Mouse (Mus musculus) neural tube, embryonic 14.5 days (tissue): ENCODE data around the gene Rad51c. TPM values are rescaled to one million over a fixed set of nuclear protein-coding genes. Genes with fewer than 3 reads are reported as not detected.
"Not testable (repeated sequence)": the region's sequence is repeated elsewhere in the genome, so short reads cannot be mapped to it uniquely, and the experiment has no call there.

Source experiments
- ATAC-seq: fragments of 200-750 bp; cut with Nextera tagmentation; 2 replicates; pipeline ENCODE4 v1.8.0; 2017; ENCODE audit warnings: low read depth, mild to moderate bottlenecking, moderate TSS enrichment, moderate library complexity
- H3K27ac ChIP-seq: fragments of 300-500 bp; sonication (generic); 2 replicates; pipeline ENCODE4 v1.5.1; 2014; ENCODE audit warnings: low read depth, mild to moderate bottlenecking, control low read depth, low read length, moderate library complexity, mixed read lengths
- H3K27me3 ChIP-seq: fragments of 300-500 bp; sonication (generic); 2 replicates; pipeline ENCODE4 v1.6.1; 2014; ENCODE audit warnings: low read length; ENCODE audit not compliant: control insufficient read depth, insufficient read depth
- H3K36me3 ChIP-seq: fragments of 300-500 bp; sonication (generic); 2 replicates; pipeline ENCODE4 v1.6.1; 2014; ENCODE audit warnings: low read length, mixed read lengths; ENCODE audit not compliant: control insufficient read depth, insufficient read depth
- H3K4me1 ChIP-seq: fragments of 300-500 bp; sonication (generic); 2 replicates; pipeline ENCODE4 v1.6.1; 2014; ENCODE audit warnings: low read length; ENCODE audit not compliant: control insufficient read depth, insufficient read depth
- H3K4me2 ChIP-seq: fragments of 300-500 bp; sonication (generic); 2 replicates; pipeline ENCODE4 v1.6.1; 2014; ENCODE audit warnings: mild to moderate bottlenecking, low read depth, low read length, control low read depth
- H3K4me3 ChIP-seq: fragments of 300-500 bp; sonication (generic); 2 replicates; pipeline ENCODE4 v1.5.1; 2014; ENCODE audit warnings: low read depth, low read length, control low read depth, mixed read lengths
- H3K9ac ChIP-seq: fragments of 300-500 bp; sonication (generic); replicated peaks from 2 replicates; pipeline ENCODE4 v1.6.1; 2014; ENCODE audit warnings: low read depth, mild to moderate bottlenecking, control low read depth, low read length, mixed read lengths
- H3K9me3 ChIP-seq: fragments of 300-500 bp; sonication (generic); 2 replicates; pipeline ENCODE4 v1.6.1; 2016; ENCODE audit warnings: low read length; ENCODE audit not compliant: control insufficient read depth
- WGBS: fragments of 180-500 bp; shearing (Covaris S2); extraction: QIAGEN DNeasy Blood & Tissue Kit; methylation state at CpG from one replicate; pipeline ENCODE4 v1.1.7; 2014; 5-methylcytosine and 5-hydroxymethylcytosine counted together
- polyA plus RNA-seq: library from polyadenylated mRNA; unstranded; fragments of >200 nt; fragmentation: Nextera tagmentation; extraction: Ambion mirVana; gene quantifications from 2 replicates; pipeline ENCODE4 v1.2.1, GENCODE M21; 2014

The Rad51c gene
- polyA plus RNA-seq, 1 experiment from 2014 or later = 4.9 TPM

DNA sequence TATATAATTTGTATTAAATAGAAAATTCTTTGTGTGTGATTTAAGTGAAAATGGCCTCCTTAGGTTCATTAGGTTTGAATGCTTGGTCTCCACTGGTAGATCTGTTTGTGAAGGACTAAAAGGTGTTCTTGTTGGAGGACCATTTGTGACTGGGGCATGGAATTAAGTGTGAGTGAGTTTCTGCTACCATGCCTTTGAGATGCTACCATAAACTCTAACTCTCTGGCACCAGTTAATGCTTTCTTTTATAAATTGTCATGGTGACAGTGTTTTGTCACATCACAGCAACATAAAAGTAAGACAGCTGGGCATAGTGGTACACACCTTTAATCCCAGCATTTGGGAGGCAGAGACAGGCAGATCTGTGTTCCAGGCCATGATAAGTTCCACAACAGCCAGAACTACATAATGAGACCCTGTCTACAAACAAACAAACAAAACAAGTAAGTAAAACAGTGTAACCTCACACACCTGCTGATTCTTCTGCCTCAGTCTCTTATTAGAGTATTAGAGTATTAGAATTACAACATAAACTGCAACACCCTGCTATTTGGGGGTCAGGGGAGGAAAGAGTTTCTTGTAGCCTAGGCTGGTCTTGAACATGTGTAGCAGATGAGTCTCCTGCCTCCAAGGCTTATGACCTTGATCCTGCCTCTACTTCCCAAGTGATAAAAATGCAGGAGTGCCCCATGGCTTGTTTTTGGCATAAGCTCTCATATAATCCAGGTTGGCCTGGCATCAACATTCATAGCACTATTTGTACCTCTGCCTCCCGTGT, 22.7 kb upstream of the Rad51c start:
- ATAC-seq = no peak
- no peak overlapping the region for H3K4me2 ChIP-seq
- 49% methylated on average over 1 of the region's 1 CpGs for WGBS
- H3K27me3 ChIP-seq = no peaks in the 10 kb centered on the region
- no peak overlapping the region for H3K4me3 ChIP-seq
- no peaks in the 10 kb centered on the region for H3K36me3 ChIP-seq
- H3K9me3 ChIP-seq = no peaks in the 10 kb centered on the region
- no peaks in the 10 kb centered on the region for H3K4me1 ChIP-seq
- H3K9ac ChIP-seq = no peak overlapping the region
- H3K27ac ChIP-seq = peak overlapping the region; percentile 50; the same call in 1 of the 2 replicates

DNA sequence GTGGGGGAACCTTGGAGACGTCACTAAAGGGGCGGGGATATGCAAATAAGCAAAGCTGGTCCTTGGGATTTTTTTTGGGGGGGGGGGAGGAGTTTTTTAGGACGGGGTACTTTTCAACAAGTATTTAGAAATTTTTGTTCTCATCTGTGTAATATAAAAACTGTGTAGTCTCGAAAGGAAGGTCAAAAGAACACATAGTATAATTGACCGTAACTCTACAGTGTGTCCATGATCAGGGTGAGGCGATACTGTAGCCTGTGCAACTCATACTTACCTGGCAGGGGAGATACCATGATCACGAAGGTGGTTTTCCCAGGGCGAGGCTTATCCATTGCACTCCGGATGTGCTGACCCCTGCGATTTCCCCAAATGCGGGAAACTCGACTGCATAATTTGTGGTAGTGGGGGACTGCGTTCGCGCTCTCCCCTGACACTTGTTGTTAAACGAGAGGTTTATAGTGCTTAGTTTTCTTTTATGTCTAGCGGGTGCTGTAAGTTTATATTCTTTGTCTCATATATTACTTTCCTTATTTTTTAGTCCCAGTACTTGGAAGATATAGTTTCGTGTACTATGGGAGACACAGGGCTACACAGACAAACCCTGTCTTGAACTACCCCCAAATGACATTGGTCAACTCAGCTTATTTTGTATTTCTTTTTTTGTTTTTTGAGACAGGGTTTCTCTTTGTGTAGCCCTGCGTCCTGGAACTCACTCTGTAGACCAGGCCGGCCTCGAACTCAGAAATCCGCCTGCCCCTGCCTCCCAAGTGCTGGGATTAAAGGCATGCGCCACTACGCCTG, 21.9 kb upstream of the Rad51c start:
- H3K4me3 ChIP-seq = peak overlapping the region; percentile 20; the same call in 1 of the 2 replicates
- H3K27me3 ChIP-seq, H3K4me1 ChIP-seq, H3K36me3 ChIP-seq, H3K9me3 ChIP-seq: not testable (repeated sequence)
- H3K27ac ChIP-seq = peak overlapping the region; percentile 77
- peak overlapping the region; percentile 4; the same call in 1 of the 2 replicates for H3K9ac ChIP-seq
- WGBS = under 1% methylated on average over 22 of the region's 24 CpGs
- H3K4me2 ChIP-seq = peak overlapping the region; percentile 39
- peak; percentile 91 for ATAC-seq

DNA sequence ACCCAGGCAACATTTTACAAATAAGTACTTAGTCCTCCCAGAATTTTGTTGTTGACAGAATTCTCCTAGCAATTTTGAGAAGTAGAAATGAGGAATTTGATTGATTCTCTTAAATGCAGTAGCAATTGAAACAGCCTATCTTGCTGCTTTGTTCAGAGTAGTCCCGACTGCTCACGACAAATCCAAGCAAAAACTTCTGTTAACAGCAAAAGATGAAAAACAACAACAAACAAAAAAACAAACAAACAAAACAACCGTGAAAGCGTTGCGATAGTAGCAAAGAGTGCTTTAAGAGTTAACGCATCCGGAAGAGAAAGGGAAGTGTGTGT, 21.3 kb upstream of the Rad51c start:
- peak overlapping the region; percentile 20 for H3K4me3 ChIP-seq
- H3K9me3 ChIP-seq = no peaks in the 10 kb centered on the region
- no peaks in the 10 kb centered on the region for H3K36me3 ChIP-seq
- ATAC-seq = peak; percentile 69; the same call in 1 of the 2 replicates
- H3K4me1 ChIP-seq = no peaks in the 10 kb centered on the region; the same call in 1 of the 2 replicates
- H3K4me2 ChIP-seq = peak overlapping the region; percentile 39
- H3K27ac ChIP-seq = peak overlapping the region; percentile 77; the same call in 1 of the 2 replicates
- H3K9ac ChIP-seq = peak overlapping the region; percentile 4; the same call in 1 of the 2 replicates
- WGBS = under 1% methylated on average over 7 of the region's 7 CpGs
- H3K27me3 ChIP-seq = no peaks in the 10 kb centered on the region

DNA sequence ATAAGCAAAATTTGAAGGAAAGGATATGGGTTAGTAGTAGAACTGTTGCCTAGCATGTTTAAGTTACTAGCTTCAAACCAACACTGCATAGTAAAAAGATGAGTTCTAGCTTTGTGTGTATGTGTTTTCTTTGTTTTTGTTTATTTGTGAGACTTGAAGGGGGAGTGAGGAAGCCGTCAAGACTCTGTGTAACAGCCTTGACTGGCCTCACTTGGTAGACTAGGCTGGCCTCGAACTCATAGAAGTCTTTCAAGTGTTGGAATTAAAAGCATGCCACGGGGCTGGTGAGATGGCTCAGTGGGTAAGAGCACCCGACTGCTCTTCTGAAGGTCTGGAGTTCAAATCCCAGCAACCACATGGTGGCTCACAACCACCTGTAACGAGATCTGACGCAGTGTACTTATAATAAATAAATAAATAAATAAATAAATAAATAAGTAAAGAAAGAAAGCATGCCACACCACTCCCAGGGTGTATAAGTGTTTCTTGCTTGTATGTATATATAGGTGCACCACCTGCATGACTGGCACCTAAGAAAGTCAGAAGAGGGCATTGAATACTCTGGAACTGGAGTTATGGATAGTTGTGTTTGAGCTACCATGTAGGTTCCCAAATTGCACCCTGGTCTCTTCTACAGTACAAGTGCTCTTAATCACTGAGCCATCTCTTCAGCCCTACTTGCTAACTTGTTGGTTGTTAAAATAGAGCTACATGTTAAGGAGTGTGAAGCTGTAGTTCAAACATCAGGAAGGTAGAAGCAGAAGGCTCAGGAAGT, 19.0 kb upstream of the Rad51c start:
- WGBS = 54% methylated on average over 6 of the region's 6 CpGs
- Histone ChIP-seq H3K27me3 (no peaks in the 10 kb centered on the region), H3K36me3 (no peaks in the 10 kb centered on the region), H3K9ac (no peak overlapping the region), H3K4me1 (no peaks in the 10 kb centered on the region; the same call in 1 of the 2 replicates), H3K4me3 (no peak overlapping the region), H3K4me2 (no peak overlapping the region), H3K9me3 (no peaks in the 10 kb centered on the region), H3K27ac (peak overlapping the region; percentile 74)
- no peak for ATAC-seq

DNA sequence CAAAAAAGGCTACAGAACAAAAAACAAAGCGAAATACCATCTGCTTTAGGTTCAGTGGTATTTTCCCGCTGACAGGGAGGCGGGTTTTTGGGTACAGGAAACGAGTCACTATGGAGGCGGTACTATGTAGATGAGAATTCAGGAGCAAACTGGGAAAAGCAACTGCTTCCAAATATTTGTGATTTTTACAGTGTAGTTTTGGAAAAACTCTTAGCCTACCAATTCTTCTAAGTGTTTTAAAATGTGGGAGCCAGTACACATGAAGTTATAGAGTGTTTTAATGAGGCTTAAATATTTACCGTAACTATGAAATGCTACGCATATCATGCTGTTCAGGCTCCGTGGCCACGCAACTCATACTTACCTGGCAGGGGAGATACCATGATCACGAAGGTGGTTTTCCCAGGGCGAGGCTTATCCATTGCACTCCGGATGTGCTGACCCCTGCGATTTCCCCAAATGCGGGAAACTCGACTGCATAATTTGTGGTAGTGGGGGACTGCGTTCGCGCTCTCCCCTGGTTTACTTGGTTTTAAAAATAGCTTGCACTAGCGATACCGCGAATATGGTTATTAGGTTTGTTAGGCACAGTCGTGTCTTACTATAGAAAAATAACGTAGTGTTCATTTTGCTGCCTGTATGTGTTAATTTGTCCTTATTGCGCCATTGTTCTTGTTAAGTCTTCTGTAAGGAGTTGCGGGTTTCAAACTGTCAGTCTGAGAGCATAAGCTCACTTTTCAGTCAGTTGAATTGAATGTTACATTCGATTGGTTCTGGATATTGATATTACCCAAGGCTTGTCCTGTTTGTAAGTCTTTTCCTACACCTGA, 18.0 kb upstream of the Rad51c start:
- WGBS = 0% methylated on average over 26 of the region's 26 CpGs
- H3K4me2 ChIP-seq = peak overlapping the region; percentile 66
- peak overlapping the region; percentile 85 for H3K27ac ChIP-seq
- H3K9ac ChIP-seq = peak overlapping the region; percentile 52; the same call in 1 of the 2 replicates
- peak; percentile 83 for ATAC-seq
- H3K9me3 ChIP-seq = no peaks in the 10 kb centered on the region
- no peaks in the 10 kb centered on the region for H3K36me3 ChIP-seq
- H3K4me1 ChIP-seq = no peaks in the 10 kb centered on the region; the same call in 1 of the 2 replicates
- H3K27me3 ChIP-seq = no peaks in the 10 kb centered on the region
- peak overlapping the region; percentile 31 for H3K4me3 ChIP-seq

DNA sequence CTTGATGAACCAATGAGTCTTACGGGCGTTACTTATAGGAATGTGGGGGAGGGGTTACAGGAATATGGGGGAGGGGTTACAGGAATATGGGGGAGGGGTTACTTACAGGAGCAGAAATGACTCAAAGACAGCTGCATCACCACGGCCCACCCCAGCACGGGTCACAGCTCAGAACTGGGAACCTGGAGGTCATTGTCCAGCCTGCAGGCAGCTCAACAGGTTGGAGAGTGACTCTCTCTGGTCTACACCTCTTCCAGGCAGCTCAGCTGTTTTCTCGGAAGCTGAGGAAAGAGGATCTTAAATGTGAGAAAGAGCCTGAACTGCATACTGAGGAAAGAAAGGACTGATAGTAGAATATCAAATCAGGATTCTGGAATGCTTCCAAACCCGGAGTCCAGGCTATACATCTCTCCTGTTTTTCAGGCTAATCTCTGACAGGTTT, 17.0 kb upstream of the Rad51c start:
- WGBS = 26% methylated on average over 6 of the region's 6 CpGs
- Histone ChIP-seq H3K9me3 (no peaks in the 10 kb centered on the region), H3K4me3 (peak overlapping the region; percentile 31), H3K27me3 (no peaks in the 10 kb centered on the region), H3K4me1 (no peaks in the 10 kb centered on the region; the same call in 1 of the 2 replicates), H3K36me3 (no peaks in the 10 kb centered on the region), H3K27ac (peak overlapping the region; percentile 85), H3K9ac (peak overlapping the region; percentile 52), H3K4me2 (peak overlapping the region; percentile 66)
- ATAC-seq = no peak

DNA sequence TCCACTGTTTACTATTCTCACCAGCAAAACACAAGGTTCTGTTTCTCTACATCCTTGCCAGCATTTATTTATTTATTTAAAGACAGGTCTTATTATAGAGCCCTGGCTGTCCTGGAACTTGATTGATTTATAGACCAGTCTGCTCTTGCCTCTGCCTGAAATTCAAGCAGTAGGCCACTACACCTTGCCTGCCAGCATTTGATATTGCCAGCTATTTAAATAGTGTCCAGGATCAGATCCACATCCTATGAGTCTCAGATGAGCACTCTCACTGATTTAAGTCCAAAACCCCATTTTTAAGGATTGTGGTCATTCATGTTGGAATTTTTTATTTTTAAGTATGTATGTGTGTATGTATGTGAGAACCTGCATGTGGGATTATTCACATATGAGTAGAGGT, 16.1 kb upstream of the Rad51c start:
- Histone ChIP-seq H3K9ac (no peak overlapping the region), H3K36me3 (no peaks in the 10 kb centered on the region), H3K27ac (no peak overlapping the region), H3K27me3 (no peaks in the 10 kb centered on the region), H3K4me3 (no peak overlapping the region), H3K9me3 (no peaks in the 10 kb centered on the region), H3K4me1 (no peaks in the 10 kb centered on the region; the same call in 1 of the 2 replicates), H3K4me2 (no peak overlapping the region)
- ATAC-seq = no peak

DNA sequence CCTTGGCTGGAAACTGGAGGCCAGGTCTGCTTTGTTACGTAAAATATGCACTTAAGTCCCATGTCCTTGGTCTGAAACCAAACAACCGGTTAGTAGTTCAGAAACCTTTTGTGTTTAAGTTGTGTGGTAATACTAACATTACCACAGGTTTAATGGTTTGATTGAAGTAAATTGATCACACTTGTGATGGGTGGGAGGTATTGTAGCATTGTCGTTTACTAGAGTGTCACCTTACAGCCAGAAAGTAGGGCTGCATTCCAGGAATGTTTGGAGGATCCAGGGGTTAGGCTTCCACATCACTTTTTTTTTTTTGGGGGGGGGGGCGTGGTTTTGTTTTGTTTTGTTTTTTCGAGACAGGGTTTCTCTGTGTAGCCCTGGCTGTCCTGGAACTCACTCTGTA, 11.4 kb upstream of the Rad51c start:
- 47% methylated on average over 5 of the region's 5 CpGs for WGBS

More for the DNA sequence above, 11.4 kb upstream of the Rad51c start:
- Histone ChIP-seq H3K9me3 (no peaks in the 10 kb centered on the region), H3K4me2 (no peak overlapping the region), H3K27ac (no peak overlapping the region), H3K36me3 (no peaks in the 10 kb centered on the region), H3K4me3 (no peak overlapping the region), H3K4me1 (no peaks in the 10 kb centered on the region), H3K9ac (no peak overlapping the region), H3K27me3 (no peaks in the 10 kb centered on the region)
- no peak for ATAC-seq
